Mouse (Mus musculus) urinary bladder, postnatal 10 days (tissue): ENCODE data around the gene Cbln1.

Experiments used
- DNase-seq: peaks from one replicate; pipeline ENCODE4 v3.0.0; 2022; ENCODE audit warnings: low spot score

The Cbln1 gene

DNA sequence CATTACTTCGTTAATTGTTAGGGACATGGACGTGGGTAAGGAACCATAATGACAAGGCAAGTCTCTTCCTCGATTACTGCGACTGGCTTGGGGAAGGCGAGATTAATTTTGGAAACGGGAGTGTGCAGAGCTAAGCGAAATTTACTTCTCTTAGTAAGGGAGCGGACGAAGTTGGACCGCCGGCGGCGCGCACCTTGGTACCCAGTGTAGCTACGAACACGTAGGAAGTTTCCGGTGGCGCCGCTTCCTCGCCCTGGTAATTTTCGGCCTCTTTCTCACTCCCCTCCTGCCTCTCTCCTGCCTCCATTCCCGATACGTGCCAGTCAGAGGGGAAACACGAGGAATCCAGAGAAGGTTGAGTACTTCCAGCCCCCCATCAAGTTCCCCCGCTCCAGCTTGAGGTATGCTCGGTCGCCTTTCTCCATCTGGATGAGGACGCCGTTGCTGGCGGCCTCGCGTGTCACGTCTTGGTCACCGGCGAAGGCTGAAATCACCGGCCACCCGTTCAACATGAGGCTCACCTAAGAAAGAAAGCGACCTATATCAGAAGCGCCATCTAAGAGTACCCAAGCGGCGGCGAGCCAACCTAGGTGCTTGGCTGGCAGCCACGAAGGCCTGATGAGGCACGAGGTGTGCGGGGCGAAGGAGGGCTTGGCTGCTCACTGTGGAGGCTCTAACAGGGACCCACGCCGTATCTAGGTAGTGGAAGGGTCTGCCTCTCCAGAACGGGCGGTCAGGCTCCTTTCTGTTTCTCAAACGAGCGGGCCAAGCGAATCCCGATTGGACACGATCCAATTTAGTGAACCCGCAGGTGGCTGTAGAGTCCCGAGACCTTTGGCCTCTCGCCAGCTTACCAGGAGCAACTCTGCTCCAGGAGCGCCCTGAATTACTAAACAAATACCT lies 2.2 kb downstream of the Cbln1 start:
- no peak for DNase-seq

GRCm38 (mm10) chr8:87468958-87469815 lies 3.2 kb downstream of the Cbln1 start:
- no peak for DNase-seq

- DNase-seq = no peak
Measured at GRCm38 (mm10) chr8:87468416-87468957, 3.9 kb downstream of the Cbln1 start.

DNA sequence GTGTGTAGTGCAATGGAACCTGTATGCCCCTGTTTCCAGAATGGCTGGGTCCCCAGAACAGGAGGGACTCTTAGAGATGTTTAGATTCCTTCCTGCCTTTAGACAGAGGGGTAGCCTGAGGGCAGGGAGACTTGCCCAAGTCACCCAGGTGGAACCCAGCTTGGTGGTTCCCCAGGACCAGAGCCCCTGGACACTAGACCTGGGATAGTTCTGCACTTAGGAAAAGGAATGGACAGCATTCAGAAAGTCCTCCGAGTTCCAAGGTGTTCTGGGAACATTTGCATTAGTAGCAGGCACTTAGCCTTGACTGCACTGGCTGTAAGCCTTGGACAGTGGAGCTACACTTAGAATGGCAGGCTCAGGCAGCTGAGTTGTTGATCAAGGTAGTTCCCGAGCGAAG lies 4.5 kb downstream of the Cbln1 start:
- DNase-seq = no peak

GRCm38 (mm10) chr8:87466936-87467602 lies 5.3 kb downstream of the Cbln1 start:
- no peak for DNase-seq

- DNase-seq = no peak
Measured at GRCm38 (mm10) chr8:87466335-87466734, 6.1 kb downstream of the Cbln1 start.

DNA sequence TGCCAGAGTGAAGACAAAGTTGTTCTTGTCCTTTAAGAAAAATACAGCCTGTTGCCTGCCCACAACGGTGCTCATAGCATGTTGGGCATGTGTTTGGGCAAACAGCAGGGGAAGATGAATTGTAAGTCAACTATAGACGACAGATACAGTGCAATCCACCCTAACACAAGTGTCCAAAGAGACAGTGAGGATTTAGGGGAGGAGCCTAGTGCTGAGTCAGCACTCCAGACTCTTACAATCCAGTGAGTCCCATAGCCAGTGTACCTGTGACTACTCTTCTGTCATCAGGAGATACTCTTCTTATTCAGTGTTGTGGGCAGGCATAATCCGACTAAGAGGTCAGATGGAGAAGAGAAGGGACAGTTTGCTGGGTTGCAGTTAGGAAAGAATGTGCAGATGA lies 8.0 kb downstream of the Cbln1 start:
- DNase-seq = no peak

- no peak for DNase-seq
Measured at GRCm38 (mm10) chr8:87461801-87462200, 10.6 kb downstream of the Cbln1 start.

DNA sequence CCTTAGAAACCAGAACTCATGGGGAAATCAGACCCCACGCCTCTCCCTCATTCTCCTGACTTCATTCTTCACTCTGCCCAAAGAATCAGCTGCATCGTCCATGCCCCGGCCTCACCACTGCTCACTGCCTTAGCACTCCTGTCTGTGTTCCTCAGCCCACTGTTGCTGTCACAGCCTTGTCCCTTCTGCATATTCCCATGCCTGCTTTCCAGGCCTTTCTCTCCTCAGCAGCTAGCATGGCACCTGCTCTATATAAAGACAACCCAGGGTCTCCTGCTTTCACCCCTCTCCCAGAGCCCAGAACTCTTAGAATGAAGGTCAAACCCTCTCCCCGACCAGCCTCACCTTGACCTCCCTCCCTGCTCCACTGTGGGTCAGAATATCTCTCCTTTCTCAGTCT lies 15.5 kb downstream of the Cbln1 start:
- no peak for DNase-seq

DNA sequence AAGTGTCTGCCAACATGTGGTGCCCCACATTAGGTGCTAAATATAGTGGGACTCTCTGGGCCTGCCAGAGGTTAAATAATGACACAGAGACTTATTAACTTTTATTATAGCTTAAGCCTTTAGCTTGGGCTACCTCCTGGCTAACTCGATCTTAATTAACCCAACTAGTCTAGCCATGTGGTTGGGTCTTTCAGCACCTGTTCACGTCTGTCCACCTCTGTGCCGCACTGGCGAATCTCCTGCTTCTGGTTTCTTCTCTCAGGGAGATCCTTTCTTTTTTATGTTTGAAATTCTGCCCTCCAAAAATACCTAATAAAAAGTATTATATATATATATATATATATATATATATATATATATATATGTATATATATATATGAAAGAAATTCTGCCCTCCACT lies 19.6 kb downstream of the Cbln1 start:
- no peak for DNase-seq

- DNase-seq = no peak
Measured at GRCm38 (mm10) chr8:87451737-87452136, 20.7 kb downstream of the Cbln1 start.

- DNase-seq = no peak
Measured at GRCm38 (mm10) chr8:87434592-87434991, 37.8 kb downstream of the Cbln1 start.

DNA sequence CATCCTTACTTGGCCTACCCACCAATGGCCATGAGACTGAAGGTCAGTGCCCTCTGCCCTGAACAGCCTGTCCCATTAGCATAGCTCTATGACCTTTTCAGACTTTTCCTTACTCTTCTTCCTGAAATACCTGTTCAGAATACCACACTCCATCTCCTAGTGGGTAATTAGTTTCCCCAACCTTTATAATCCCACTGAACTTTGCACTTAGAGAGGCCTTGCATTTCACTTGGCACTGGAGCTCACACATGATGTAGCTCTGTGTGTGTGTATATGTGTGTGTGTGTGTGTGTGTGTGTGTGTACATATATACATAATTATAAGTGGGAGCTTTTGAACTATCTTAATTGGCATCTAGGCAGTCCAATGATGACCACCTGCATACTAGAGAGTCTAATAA lies 45.2 kb downstream of the Cbln1 start:
- DNase-seq = no peak

DNA sequence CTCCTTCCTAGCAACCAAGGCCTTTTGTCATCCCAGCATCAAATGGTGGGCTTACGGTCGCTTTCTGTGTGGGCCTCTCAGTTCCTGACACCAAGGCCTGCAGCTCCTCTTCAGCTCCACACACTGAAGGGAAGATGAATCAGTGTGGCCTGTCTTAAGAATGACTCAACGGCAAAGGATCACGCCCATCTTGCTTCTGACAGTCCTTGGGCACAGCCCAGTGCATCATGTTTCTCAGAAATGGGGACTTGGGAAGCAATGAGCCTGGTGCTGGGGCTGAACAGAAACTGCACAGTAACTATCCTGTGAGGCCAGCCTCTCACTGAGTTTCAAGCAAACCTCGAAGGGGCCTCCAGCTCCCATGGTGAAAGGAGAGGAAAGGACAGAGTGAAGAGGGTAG lies 47.7 kb downstream of the Cbln1 start:
- no peak for DNase-seq

DNA sequence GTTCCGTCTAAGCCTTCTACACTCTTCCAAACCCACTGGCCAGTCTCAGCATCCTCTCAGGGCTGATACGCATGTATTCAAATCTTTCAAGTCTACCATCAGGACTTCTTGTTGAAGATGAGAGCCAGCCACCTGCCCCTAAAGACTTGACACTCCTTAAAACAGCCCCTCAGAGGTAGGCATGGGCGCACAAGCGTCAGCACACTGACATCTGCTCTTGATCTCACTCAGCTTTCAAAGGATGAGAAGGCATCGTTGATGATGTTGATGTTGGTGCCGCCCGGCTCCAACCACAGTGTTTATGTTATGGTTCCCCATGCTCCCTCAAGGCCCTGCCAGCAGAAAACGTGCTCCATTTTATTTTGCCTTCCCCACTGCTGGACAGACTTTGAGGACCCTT lies 50.7 kb downstream of the Cbln1 start:
- DNase-seq = no peak
